Mouse (Mus musculus): ENCODE results near the gene Fth1. TPM values are rescaled to one million over a fixed set of nuclear protein-coding genes. Genes with fewer than 3 reads are reported as not detected.

Gene Fth1
- polyA plus RNA-seq, 1 experiment, result 2,238 TPM

DNA sequence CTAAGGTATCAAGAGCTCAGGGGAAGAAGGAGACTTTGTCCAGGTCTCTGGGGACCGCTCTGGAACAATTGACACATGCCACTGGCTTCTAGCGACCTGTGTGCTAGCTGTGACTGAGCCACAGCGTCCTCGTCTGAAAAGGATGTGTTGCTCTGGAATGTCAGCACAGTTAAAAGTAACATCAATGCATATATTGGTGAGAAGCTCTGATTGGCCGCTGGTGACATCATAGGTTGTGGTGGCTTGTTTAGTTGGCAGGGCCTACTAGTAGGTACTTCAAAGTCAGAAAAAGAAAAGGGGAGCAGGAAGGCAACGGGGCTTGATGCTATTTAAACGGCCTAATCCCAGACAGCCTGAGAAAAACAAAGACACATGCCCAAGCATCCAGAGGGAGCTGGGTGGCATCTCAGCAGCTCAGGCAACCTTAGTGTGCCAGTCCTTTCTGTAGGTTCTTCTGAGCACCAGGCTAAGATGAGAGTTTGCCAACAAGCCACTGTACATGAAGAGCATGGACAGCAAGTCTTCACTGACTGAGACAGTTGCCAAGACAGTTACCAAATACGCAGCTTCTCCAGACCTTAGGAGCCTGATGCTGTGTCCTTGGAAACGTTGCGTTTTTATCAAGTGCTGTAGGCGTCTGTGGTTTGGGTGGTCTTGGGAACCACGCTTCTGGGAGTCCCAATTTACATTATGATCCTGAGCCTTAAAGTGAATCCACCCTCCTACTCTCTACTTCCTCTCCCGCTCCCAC lies 18.5 kb downstream of the Fth1 start:
- 77% methylated on average over 13 of the region's 13 CpGs for WGBS
- no peaks in the 10 kb centered on the region for H3K4me1 ChIP-seq (replicated peaks; ENCODE audit: control insufficient read depth, insufficient read depth, low read length)
- H3K27ac ChIP-seq (ENCODE audit: control insufficient read depth, insufficient read depth, low read length), result no peak overlapping the region
- DNase-seq, result no peak
- H3K27me3 ChIP-seq (ENCODE audit: control insufficient read depth, insufficient read depth, low read length), result no peaks in the 10 kb centered on the region
- TF ChIP-seq CTCF (IDR thresholded peaks at IDR 0.05; ENCODE audit: borderline replicate concordance, control insufficient read depth, extremely low read depth, insufficient read depth, low read length, poor library complexity) (no peak), POLR2A (IDR thresholded peaks at IDR 0.05; ENCODE audit: control insufficient read depth, extremely low read depth, insufficient read depth, low read length, poor library complexity) (no peak)
- no peak overlapping the region for H3K4me3 ChIP-seq (ENCODE audit: control insufficient read depth, insufficient read depth, low read length)
- no peaks in the 10 kb centered on the region for H3K36me3 ChIP-seq (ENCODE audit: control insufficient read depth, insufficient read depth, low read length)

DNA sequence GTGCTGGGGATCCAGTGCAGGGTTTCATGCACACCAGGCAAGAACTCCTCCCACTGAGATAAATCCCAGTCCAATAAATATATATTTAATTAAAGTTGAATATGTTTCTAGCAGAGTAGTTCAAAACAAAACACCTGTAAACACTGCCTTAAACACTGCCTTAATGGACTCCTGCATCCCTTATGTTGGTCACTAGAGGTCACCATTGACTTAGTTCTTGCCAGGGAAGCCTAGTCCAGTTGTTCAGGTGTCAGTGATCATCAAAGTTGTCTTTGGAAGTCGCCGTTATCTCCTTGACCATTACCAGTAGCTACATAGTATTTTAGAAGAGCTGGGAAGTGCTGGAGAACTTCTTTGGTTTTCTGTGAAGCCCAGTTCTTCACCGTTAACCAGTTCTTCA lies 19.9 kb downstream of the Fth1 start:
- no peak for DNase-seq
- TF ChIP-seq CTCF (IDR thresholded peaks at IDR 0.05; ENCODE audit: borderline replicate concordance, control insufficient read depth, extremely low read depth, insufficient read depth, low read length, poor library complexity), result no peak
- TF ChIP-seq POLR2A (IDR thresholded peaks at IDR 0.05; ENCODE audit: control insufficient read depth, extremely low read depth, insufficient read depth, low read length, poor library complexity), result no peak
- Histone ChIP-seq H3K4me1 (replicated peaks; ENCODE audit: control insufficient read depth, insufficient read depth, low read length) (no peaks in the 10 kb centered on the region), H3K4me3 (ENCODE audit: control insufficient read depth, insufficient read depth, low read length) (no peak overlapping the region), H3K27me3 (ENCODE audit: control insufficient read depth, insufficient read depth, low read length) (no peaks in the 10 kb centered on the region), H3K36me3 (ENCODE audit: control insufficient read depth, insufficient read depth, low read length) (no peaks in the 10 kb centered on the region), H3K27ac (ENCODE audit: control insufficient read depth, insufficient read depth, low read length) (no peak overlapping the region)
- 31% methylated on average over 3 of the region's 3 CpGs for WGBS

DNA sequence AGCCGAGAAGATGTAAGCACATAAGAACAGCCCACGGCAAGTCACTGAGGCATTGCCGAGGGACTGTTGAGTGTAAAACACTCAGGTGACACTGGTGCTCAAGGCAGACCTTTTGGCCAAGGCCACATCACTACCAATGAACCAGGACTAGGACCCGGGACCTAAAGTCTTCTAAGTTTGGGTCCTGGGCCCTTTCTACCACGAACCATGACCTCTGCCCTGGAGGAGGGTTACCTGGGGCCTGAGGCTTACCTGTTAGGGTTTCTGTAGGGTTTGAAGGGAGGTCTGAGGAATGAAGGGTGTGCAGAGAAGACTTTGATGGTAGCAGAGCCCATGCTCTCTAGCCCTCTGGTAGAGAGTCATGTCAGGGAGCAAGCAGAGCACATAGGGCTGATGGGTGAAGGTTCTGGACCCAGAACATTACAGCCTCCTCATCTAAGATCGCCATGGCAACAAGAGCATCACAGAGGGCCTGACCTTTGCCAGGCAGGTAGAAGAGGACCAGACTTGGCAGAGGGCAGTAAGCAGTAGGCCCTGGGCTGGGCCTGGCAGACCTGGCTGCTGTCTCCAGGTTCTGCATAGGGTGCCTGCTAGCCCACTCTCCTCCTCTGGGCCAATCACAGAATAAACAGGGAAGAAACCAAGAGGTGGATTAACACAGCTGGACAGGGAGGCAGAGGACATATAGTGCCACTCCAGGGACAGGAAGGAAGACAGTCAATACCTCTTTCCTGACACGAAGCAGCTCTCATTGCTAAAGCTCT lies 21.0 kb downstream of the Fth1 start, which contains the start of the genes Best1 and Rab3il1:
Best1 (minus strand) TSS at position 428 of the 764 bp plus-strand sequence.
Rab3il1 (plus strand) TSS at position 464 of the 764 bp plus-strand sequence.
- Histone ChIP-seq H3K4me3 (ENCODE audit: control insufficient read depth, insufficient read depth, low read length) (no peak within 1 kb of the TSS), H3K4me1 (replicated peaks; ENCODE audit: control insufficient read depth, insufficient read depth, low read length) (no peaks in the 10 kb centered on the region), H3K27me3 (ENCODE audit: control insufficient read depth, insufficient read depth, low read length) (no peaks in the 10 kb centered on the region), H3K27ac (ENCODE audit: control insufficient read depth, insufficient read depth, low read length) (no peak within 1 kb of the TSS), H3K36me3 (ENCODE audit: control insufficient read depth, insufficient read depth, low read length) (no peaks in the 10 kb centered on the region)
- TF ChIP-seq CTCF (IDR thresholded peaks at IDR 0.05; ENCODE audit: borderline replicate concordance, control insufficient read depth, extremely low read depth, insufficient read depth, low read length, poor library complexity) (no peak), POLR2A (IDR thresholded peaks at IDR 0.05; ENCODE audit: control insufficient read depth, extremely low read depth, insufficient read depth, low read length, poor library complexity) (no peak)
- no peak for DNase-seq
- 89% methylated on average over 7 of the region's 7 CpGs for WGBS

DNA sequence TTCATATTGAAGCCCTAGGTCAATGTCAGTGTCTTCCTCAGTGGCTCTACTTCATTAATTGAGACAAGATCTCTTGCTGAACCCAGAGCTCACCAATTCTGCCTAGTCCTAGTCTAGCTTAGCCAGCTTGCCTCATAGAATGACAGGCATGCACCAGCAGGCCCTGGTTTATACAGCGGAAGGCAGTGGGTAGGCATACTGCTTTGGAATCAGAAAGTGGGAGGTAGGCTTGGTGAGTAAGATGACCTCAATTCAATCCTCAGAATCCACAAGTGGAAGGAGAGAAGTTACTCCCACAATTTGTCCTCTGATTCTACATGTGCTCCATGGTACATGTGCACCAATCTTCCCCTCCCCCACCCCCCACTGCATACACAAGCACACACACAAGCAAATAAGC lies 23.3 kb downstream of the Fth1 start:
- TF ChIP-seq POLR2A (IDR thresholded peaks at IDR 0.05; ENCODE audit: control insufficient read depth, extremely low read depth, insufficient read depth, low read length, poor library complexity), result no peak
- TF ChIP-seq CTCF (IDR thresholded peaks at IDR 0.05; ENCODE audit: borderline replicate concordance, control insufficient read depth, extremely low read depth, insufficient read depth, low read length, poor library complexity), result no peak
- DNase-seq, result no peak

DNA sequence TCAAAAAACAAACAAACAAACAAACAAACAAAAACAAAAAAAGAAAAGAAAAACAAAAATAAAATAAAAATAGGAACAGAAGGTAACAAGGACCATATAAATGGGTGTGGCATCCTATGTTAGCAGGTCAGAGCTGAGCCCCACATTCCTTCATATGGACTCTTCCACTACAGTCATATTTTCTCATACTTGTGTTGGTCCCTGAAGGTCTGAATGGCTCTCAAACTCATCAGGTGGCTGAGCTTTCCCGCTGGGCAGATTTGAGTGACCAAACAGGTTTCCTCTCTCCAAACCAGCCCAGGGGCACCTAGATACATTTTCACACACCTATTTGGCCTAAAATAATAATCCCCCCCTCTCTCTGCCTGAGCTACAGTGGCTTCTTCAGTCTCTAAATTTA lies 31.0 kb downstream of the Fth1 start:
- no peak overlapping the region for H3K27ac ChIP-seq (ENCODE audit: control insufficient read depth, insufficient read depth, low read length)
- H3K36me3 ChIP-seq (ENCODE audit: control insufficient read depth, insufficient read depth, low read length), result no peaks in the 10 kb centered on the region
- no peaks in the 10 kb centered on the region for H3K4me1 ChIP-seq (replicated peaks; ENCODE audit: control insufficient read depth, insufficient read depth, low read length)
- no peak overlapping the region for H3K4me3 ChIP-seq (ENCODE audit: control insufficient read depth, insufficient read depth, low read length)
- WGBS, result 86% methylated on average over 1 of the region's 1 CpGs
- TF ChIP-seq CTCF (IDR thresholded peaks at IDR 0.05; ENCODE audit: borderline replicate concordance, control insufficient read depth, extremely low read depth, insufficient read depth, low read length, poor library complexity) (no peak), POLR2A (IDR thresholded peaks at IDR 0.05; ENCODE audit: control insufficient read depth, extremely low read depth, insufficient read depth, low read length, poor library complexity) (no peak)
- no peak for DNase-seq
- H3K27me3 ChIP-seq (ENCODE audit: control insufficient read depth, insufficient read depth, low read length), result no peaks in the 10 kb centered on the region

More for the DNA sequence above, 23.3 kb downstream of the Fth1 start:
- Histone ChIP-seq H3K36me3 (ENCODE audit: control insufficient read depth, insufficient read depth, low read length) (no peaks in the 10 kb centered on the region), H3K27ac (ENCODE audit: control insufficient read depth, insufficient read depth, low read length) (no peak overlapping the region), H3K27me3 (ENCODE audit: control insufficient read depth, insufficient read depth, low read length) (no peaks in the 10 kb centered on the region), H3K4me1 (replicated peaks; ENCODE audit: control insufficient read depth, insufficient read depth, low read length) (no peaks in the 10 kb centered on the region), H3K4me3 (ENCODE audit: control insufficient read depth, insufficient read depth, low read length) (no peak overlapping the region)
- WGBS, result 96% methylated on average over 1 of the region's 1 CpGs

DNA sequence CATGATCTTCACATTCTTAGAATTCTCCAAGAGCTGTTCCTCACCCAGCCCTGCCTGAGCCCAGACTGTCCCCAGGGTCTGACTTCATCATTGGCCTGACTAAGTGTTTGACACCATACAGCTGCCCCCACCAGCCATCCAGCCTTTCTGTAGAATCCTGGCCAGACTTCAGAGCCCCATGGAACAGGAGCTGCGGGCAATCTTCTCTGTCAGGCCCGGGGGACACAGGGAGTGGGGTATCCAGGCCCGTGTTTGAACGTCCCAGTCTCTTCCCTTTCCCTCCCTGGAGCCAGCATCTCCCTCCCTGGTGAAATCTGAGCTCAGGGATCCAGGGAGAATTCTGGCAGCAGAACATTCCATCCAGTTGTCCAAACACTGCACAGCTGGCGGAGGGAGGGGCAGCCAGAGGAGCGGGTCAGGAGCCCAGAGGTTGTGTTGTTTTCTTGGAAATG lies 32.5 kb downstream of the Fth1 start:
- H3K27ac ChIP-seq (ENCODE audit: control insufficient read depth, insufficient read depth, low read length), result no peak overlapping the region; the same call in 1 of the 2 replicates
- DNase-seq, result no peak
- peaks cover 2% of the 10 kb centered on the region; the same call in 1 of the 2 replicates for H3K4me1 ChIP-seq (replicated peaks; ENCODE audit: control insufficient read depth, insufficient read depth, low read length)
- no peaks in the 10 kb centered on the region for H3K36me3 ChIP-seq (ENCODE audit: control insufficient read depth, insufficient read depth, low read length)
- WGBS, result 78% methylated on average over 6 of the region's 6 CpGs
- H3K4me3 ChIP-seq (ENCODE audit: control insufficient read depth, insufficient read depth, low read length), result no peak overlapping the region
- no peaks in the 10 kb centered on the region for H3K27me3 ChIP-seq (ENCODE audit: control insufficient read depth, insufficient read depth, low read length)
- no peak for TF ChIP-seq POLR2A (IDR thresholded peaks at IDR 0.05; ENCODE audit: control insufficient read depth, extremely low read depth, insufficient read depth, low read length, poor library complexity)
- TF ChIP-seq CTCF (IDR thresholded peaks at IDR 0.05; ENCODE audit: borderline replicate concordance, control insufficient read depth, extremely low read depth, insufficient read depth, low read length, poor library complexity), result no peak

Measured in thymus, adult 2 months (tissue).